Mouse (Mus musculus): ENCODE measurements around the gene Gm45716. TPM values are rescaled to one million over a fixed set of nuclear protein-coding genes. Genes with fewer than 3 reads are reported as not detected.

Gene Gm45716
- polyA plus RNA-seq, 2 experiments: 0.95 to 2.8 TPM

DNA sequence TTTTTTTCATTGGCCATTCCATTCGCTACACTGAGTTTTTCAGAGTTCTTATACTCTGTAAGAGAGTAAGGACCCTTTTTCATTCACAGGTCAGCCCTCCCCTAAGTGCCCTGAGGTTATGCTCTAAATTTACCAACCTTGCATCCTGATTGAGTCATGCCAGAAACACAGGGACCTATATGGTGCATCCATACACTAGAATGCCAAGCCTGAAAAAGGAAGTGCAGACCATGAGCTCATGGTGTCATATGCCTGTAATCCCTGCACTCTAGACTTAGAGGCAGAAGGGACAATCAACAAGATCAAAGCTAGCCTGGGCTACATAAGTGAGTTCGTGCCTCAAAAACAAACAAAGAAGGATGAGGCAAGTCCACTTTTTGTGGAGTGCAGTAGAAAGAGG lies 13.3 kb downstream of the Gm45716 start:
- WGBS (ENCODE audit: insufficient replicate concordance): 63% methylated on average over 2 of the region's 2 CpGs
- TF ChIP-seq CTCF (IDR thresholded peaks at IDR 0.05; ENCODE audit: low read depth): no peak
- no peak for TF ChIP-seq EP300 (IDR thresholded peaks at IDR 0.05; ENCODE audit: low read depth)
- Histone ChIP-seq H3K36me3 (replicated peaks; ENCODE audit: control insufficient read depth, insufficient read depth, low read depth) (no peaks in the 10 kb centered on the region), H3K4me1 (replicated peaks; ENCODE audit: control insufficient read depth in 2 of 2, insufficient read depth in 2 of 2, low read length in 1 of 2) (no peaks in the 10 kb centered on the region), H3K9me3 (ENCODE audit: control insufficient read depth, low read length) (no peaks in the 10 kb centered on the region), H3K27me3 (ENCODE audit: control insufficient read depth, insufficient read depth, low read length) (no peaks in the 10 kb centered on the region), H3K4me2 (ENCODE audit: low read depth) (no peak overlapping the region), H3K27ac (no peak overlapping the region), H3K4me3 (ENCODE audit: insufficient read depth in 1 of 2, low read depth in 2 of 2, low read length in 2 of 2) (no peak overlapping the region), H3K9ac (replicated peaks) (no peak overlapping the region)
- ATAC-seq (ENCODE audit: insufficient read depth): no peak
- DNase-seq (ENCODE audit: low read depth in 3 of 3, low spot score in 3 of 3): no peak

GRCm38 (mm10) chr11:90214246-90214645 lies 26.8 kb downstream of the Gm45716 start:
- H3K36me3 ChIP-seq (replicated peaks; ENCODE audit: control insufficient read depth, insufficient read depth, low read depth): no peaks in the 10 kb centered on the region
- no peak overlapping the region for H3K27ac ChIP-seq
- TF ChIP-seq EP300 (IDR thresholded peaks at IDR 0.05; ENCODE audit: low read depth) (no peak), CTCF (IDR thresholded peaks at IDR 0.05; ENCODE audit: low read depth) (no peak)
- no peak overlapping the region for H3K4me2 ChIP-seq (ENCODE audit: low read depth)
- H3K9ac ChIP-seq (replicated peaks): no peak overlapping the region
- DNase-seq (ENCODE audit: low read depth in 3 of 3, low spot score in 3 of 3) (no peak), ATAC-seq (ENCODE audit: insufficient read depth) (no peak)
- H3K27me3 ChIP-seq (ENCODE audit: control insufficient read depth, insufficient read depth, low read length): no peaks in the 10 kb centered on the region
- 64% methylated on average over 7 of the region's 7 CpGs for WGBS (ENCODE audit: insufficient replicate concordance)
- no peaks in the 10 kb centered on the region for H3K4me1 ChIP-seq (replicated peaks; ENCODE audit: control insufficient read depth in 2 of 2, insufficient read depth in 2 of 2, low read length in 1 of 2)
- H3K9me3 ChIP-seq (ENCODE audit: control insufficient read depth, low read length): no peaks in the 10 kb centered on the region
- no peak overlapping the region for H3K4me3 ChIP-seq (ENCODE audit: insufficient read depth in 1 of 2, low read depth in 2 of 2, low read length in 2 of 2)

- ATAC-seq (ENCODE audit: insufficient read depth) (no peak), DNase-seq (ENCODE audit: low read depth in 3 of 3, low spot score in 3 of 3) (no peak)
- H3K4me1 ChIP-seq (replicated peaks; ENCODE audit: control insufficient read depth in 2 of 2, insufficient read depth in 2 of 2, low read length in 1 of 2): peaks cover 0 to 7% of the 10 kb centered on the region in 2 experiments; a peak in 2 of 4 replicates
- no peak for TF ChIP-seq CTCF (IDR thresholded peaks at IDR 0.05; ENCODE audit: low read depth)
- TF ChIP-seq EP300 (IDR thresholded peaks at IDR 0.05; ENCODE audit: low read depth): no peak
- no peak overlapping the region for H3K9ac ChIP-seq (replicated peaks)
- H3K27me3 ChIP-seq (ENCODE audit: control insufficient read depth, insufficient read depth, low read length): no peaks in the 10 kb centered on the region
- H3K4me2 ChIP-seq (ENCODE audit: low read depth): no peak overlapping the region
- H3K4me3 ChIP-seq (ENCODE audit: insufficient read depth in 1 of 2, low read depth in 2 of 2, low read length in 2 of 2): no peak overlapping the region
- H3K9me3 ChIP-seq (ENCODE audit: control insufficient read depth, low read length): no peaks in the 10 kb centered on the region
- 12% methylated on average over 6 of the region's 6 CpGs for WGBS (ENCODE audit: insufficient replicate concordance)
- no peak overlapping the region for H3K27ac ChIP-seq
- H3K36me3 ChIP-seq (replicated peaks; ENCODE audit: control insufficient read depth, insufficient read depth, low read depth): no peaks in the 10 kb centered on the region
These were observed 32.7 kb downstream of the Gm45716 start for GRCm38 (mm10) chr11:90220022-90220645.

DNA sequence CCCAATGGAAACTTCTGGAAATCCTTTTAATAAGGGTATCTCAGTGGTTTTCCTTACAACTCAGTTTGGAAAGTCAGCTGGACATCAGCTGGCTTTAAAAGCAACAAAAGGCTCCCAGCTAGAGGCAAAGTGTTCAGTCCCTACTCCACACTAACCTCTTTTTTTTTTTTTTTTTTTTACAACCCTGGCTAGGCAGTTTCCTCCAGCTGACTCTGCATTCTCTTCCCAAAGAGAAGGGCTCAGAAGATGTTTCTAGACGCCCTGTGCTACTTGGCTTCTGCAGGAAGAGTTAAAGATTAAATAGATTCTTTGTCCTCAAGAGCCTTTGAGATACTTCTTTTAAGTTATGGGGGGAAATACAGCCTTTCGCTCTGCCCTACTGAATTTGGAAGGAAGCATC lies 33.3 kb downstream of the Gm45716 start:
- no peak overlapping the region for H3K9ac ChIP-seq (replicated peaks)
- H3K36me3 ChIP-seq (replicated peaks; ENCODE audit: control insufficient read depth, insufficient read depth, low read depth): no peaks in the 10 kb centered on the region
- H3K27ac ChIP-seq: no peak overlapping the region
- H3K9me3 ChIP-seq (ENCODE audit: control insufficient read depth, low read length): no peaks in the 10 kb centered on the region
- no peak overlapping the region for H3K4me2 ChIP-seq (ENCODE audit: low read depth)
- H3K4me3 ChIP-seq (ENCODE audit: insufficient read depth in 1 of 2, low read depth in 2 of 2, low read length in 2 of 2): no peak overlapping the region
- WGBS (ENCODE audit: insufficient replicate concordance): 20% methylated on average over 2 of the region's 2 CpGs
- H3K4me1 ChIP-seq (replicated peaks; ENCODE audit: control insufficient read depth in 2 of 2, insufficient read depth in 2 of 2, low read length in 1 of 2): peaks cover 0 to 7% of the 10 kb centered on the region in 2 experiments; a peak in 2 of 4 replicates
- ATAC-seq (ENCODE audit: insufficient read depth) (no peak), DNase-seq (ENCODE audit: low read depth in 3 of 3, low spot score in 3 of 3) (no peak)
- TF ChIP-seq EP300 (IDR thresholded peaks at IDR 0.05; ENCODE audit: low read depth): no peak
- TF ChIP-seq CTCF (IDR thresholded peaks at IDR 0.05; ENCODE audit: low read depth): no peak
- no peaks in the 10 kb centered on the region for H3K27me3 ChIP-seq (ENCODE audit: control insufficient read depth, insufficient read depth, low read length)

GRCm38 (mm10) chr11:90224914-90225470 lies 37.5 kb downstream of the Gm45716 start:
- H3K9me3 ChIP-seq (ENCODE audit: control insufficient read depth, low read length): no peaks in the 10 kb centered on the region
- peaks cover 0 to 10% of the 10 kb centered on the region in 2 experiments; a peak in 2 of 4 replicates for H3K4me1 ChIP-seq (replicated peaks; ENCODE audit: control insufficient read depth in 2 of 2, insufficient read depth in 2 of 2, low read length in 1 of 2)
- 6% methylated on average over 11 of the region's 11 CpGs for WGBS (ENCODE audit: insufficient replicate concordance)
- H3K4me2 ChIP-seq (ENCODE audit: low read depth): no peak overlapping the region
- no peaks in the 10 kb centered on the region for H3K36me3 ChIP-seq (replicated peaks; ENCODE audit: control insufficient read depth, insufficient read depth, low read depth)
- peak in 1 of 3 experiments; percentile 23 for DNase-seq (ENCODE audit: low read depth in 3 of 3, low spot score in 3 of 3)
- TF ChIP-seq CTCF (IDR thresholded peaks at IDR 0.05; ENCODE audit: low read depth) (no peak), EP300 (IDR thresholded peaks at IDR 0.05; ENCODE audit: low read depth) (no peak)
- H3K9ac ChIP-seq (replicated peaks): no peak overlapping the region
- ATAC-seq (ENCODE audit: insufficient read depth): peak; percentile 41; the same call in 1 of the 2 replicates
- no peaks in the 10 kb centered on the region for H3K27me3 ChIP-seq (ENCODE audit: control insufficient read depth, insufficient read depth, low read length)
- H3K4me3 ChIP-seq (ENCODE audit: insufficient read depth in 1 of 2, low read depth in 2 of 2, low read length in 2 of 2): no peak overlapping the region
- H3K27ac ChIP-seq: no peak overlapping the region

Data from liver, embryonic 14.5 days (tissue).